Mouse (Mus musculus) hindbrain, embryonic 13.5 days (tissue): ENCODE data around the gene Hoxb7. TPM values are rescaled to one million over a fixed set of nuclear protein-coding genes. Genes with fewer than 3 reads are reported as not detected.

Experiments used
- ATAC-seq: fragments of 200-750 bp; cut with Nextera tagmentation; 2 replicates; pipeline ENCODE4 v1.8.0; 2017; ENCODE audit warnings: moderate TSS enrichment; ENCODE audit not compliant: low FRiP score
- H3K27ac ChIP-seq: fragments of 300-500 bp; sonication (generic); 2 replicates; pipeline ENCODE4 v1.5.1; 2015; ENCODE audit warnings: inconsistent platforms, mild to moderate bottlenecking, moderate library complexity
- H3K27me3 ChIP-seq: fragments of 300-500 bp; sonication (generic); 2 replicates; pipeline ENCODE4 v1.6.1; 2015; ENCODE audit warnings: mild to moderate bottlenecking, inconsistent platforms
- H3K36me3 ChIP-seq: fragments of 300-500 bp; sonication (generic); 2 replicates; pipeline ENCODE4 v1.6.1; 2015; ENCODE audit warnings: mild to moderate bottlenecking, inconsistent platforms
- H3K4me1 ChIP-seq: fragments of 300-500 bp; sonication (generic); replicated peaks from 2 replicates; pipeline ENCODE4 v1.6.1; 2015; ENCODE audit warnings: inconsistent platforms
- H3K4me2 ChIP-seq: fragments of 300-500 bp; sonication (generic); 2 replicates; pipeline ENCODE4 v1.6.1; 2015; ENCODE audit warnings: inconsistent platforms, mild to moderate bottlenecking, moderate library complexity
- H3K4me3 ChIP-seq: fragments of 300-500 bp; sonication (generic); 2 replicates; pipeline ENCODE4 v1.5.1; 2015; ENCODE audit warnings: mild to moderate bottlenecking, inconsistent platforms
- H3K9ac ChIP-seq: fragments of 300-500 bp; sonication (generic); 2 replicates; pipeline ENCODE4 v1.6.1; 2015; ENCODE audit warnings: mild to moderate bottlenecking, inconsistent platforms
- H3K9me3 ChIP-seq: fragments of 300-500 bp; sonication (generic); 2 replicates; pipeline ENCODE4 v1.6.1; 2016; ENCODE audit warnings: inconsistent platforms
- WGBS: fragments of 180-500 bp; shearing (Covaris S2); methylation state at CpG from one replicate; pipeline ENCODE4 v1.1.7; 2015; 5-methylcytosine and 5-hydroxymethylcytosine counted together
- polyA plus RNA-seq: library from polyadenylated mRNA; unstranded; fragments of >200 nt; fragmentation: Nextera tagmentation; extraction: Ambion mirVana; gene quantifications from 2 replicates; pipeline ENCODE4 v1.2.1, GENCODE M21; 2015

Gene Hoxb7
- 21.5 and 33.2 TPM in 2 replicates for polyA plus RNA-seq

- H3K4me3 ChIP-seq: peak within 1 kb of the TSS; percentile 48
- peaks cover 97% of the 10 kb centered on the region for H3K27me3 ChIP-seq
- H3K27ac ChIP-seq: peak within 1 kb of the TSS; percentile 95
- under 1% methylated on average over 43 of the region's 43 CpGs for WGBS
- H3K4me1 ChIP-seq: peaks cover 3% of the 10 kb centered on the region
- no peak for ATAC-seq
- no peaks in the 10 kb centered on the region for H3K36me3 ChIP-seq
- H3K9me3 ChIP-seq: no peaks in the 10 kb centered on the region
- peak within 1 kb of the TSS; percentile 84 for H3K9ac ChIP-seq
- peak within 1 kb of the TSS; percentile 54 for H3K4me2 ChIP-seq
Observed at GRCm38 (mm10) chr11:96285771-96286738, at the start of gene Hoxb7. Gene Hoxb7, plus strand, starts transcription at chr11:96286623.

- Histone ChIP-seq H3K27me3 (peaks cover 63% of the 10 kb centered on the region), H3K9ac (no peak overlapping the region), H3K4me3 (no peak overlapping the region), H3K27ac (no peak overlapping the region), H3K36me3 (no peaks in the 10 kb centered on the region), H3K9me3 (peaks cover 4% of the 10 kb centered on the region; the same call in 1 of the 2 replicates), H3K4me1 (no peaks in the 10 kb centered on the region), H3K4me2 (no peak overlapping the region)
- 5% methylated on average over 7 of the region's 7 CpGs for WGBS
- ATAC-seq: no peak
Observed at GRCm38 (mm10) chr11:96240211-96240610, 46.2 kb upstream of the Hoxb7 start.

- no peak for ATAC-seq
- H3K9me3 ChIP-seq: no peaks in the 10 kb centered on the region
- no peaks in the 10 kb centered on the region for H3K4me1 ChIP-seq
- no peak overlapping the region for H3K27ac ChIP-seq
- no peak overlapping the region for H3K9ac ChIP-seq
- H3K36me3 ChIP-seq: no peaks in the 10 kb centered on the region
- no peak overlapping the region for H3K4me2 ChIP-seq
- H3K27me3 ChIP-seq: peaks cover 100% of the 10 kb centered on the region
- WGBS: under 1% methylated on average over 14 of the region's 14 CpGs
- H3K4me3 ChIP-seq: no peak overlapping the region
Observed at GRCm38 (mm10) chr11:96250901-96251300, 35.5 kb upstream of the Hoxb7 start.

- Histone ChIP-seq H3K4me2 (no peak overlapping the region), H3K4me3 (no peak overlapping the region), H3K9me3 (no peaks in the 10 kb centered on the region), H3K4me1 (no peaks in the 10 kb centered on the region), H3K27ac (no peak overlapping the region), H3K9ac (no peak overlapping the region), H3K36me3 (no peaks in the 10 kb centered on the region), H3K27me3 (peaks cover 100% of the 10 kb centered on the region)
- ATAC-seq: no peak
- 1% methylated on average over 46 of the region's 46 CpGs for whole genome bisulfite sequencing
Observed at GRCm38 (mm10) chr11:96251480-96252031, 34.9 kb upstream of the Hoxb7 start.

- Histone ChIP-seq H3K36me3 (no peaks in the 10 kb centered on the region), H3K4me1 (no peaks in the 10 kb centered on the region), H3K9ac (no peak overlapping the region), H3K4me2 (no peak overlapping the region), H3K4me3 (no peak overlapping the region), H3K27me3 (peaks cover 100% of the 10 kb centered on the region), H3K27ac (no peak overlapping the region), H3K9me3 (no peaks in the 10 kb centered on the region)
- ATAC-seq: no peak
- 1% methylated on average over 12 of the region's 12 CpGs for WGBS
Observed at GRCm38 (mm10) chr11:96252541-96253120, 33.8 kb upstream of the Hoxb7 start.

- Histone ChIP-seq H3K27me3 (peaks cover 100% of the 10 kb centered on the region), H3K4me2 (no peak overlapping the region), H3K9me3 (no peaks in the 10 kb centered on the region), H3K4me1 (no peaks in the 10 kb centered on the region), H3K36me3 (no peaks in the 10 kb centered on the region), H3K27ac (no peak overlapping the region), H3K4me3 (no peak overlapping the region), H3K9ac (no peak overlapping the region)
- ATAC-seq: no peak
- WGBS: 2% methylated on average over 11 of the region's 11 CpGs
Observed at GRCm38 (mm10) chr11:96254221-96254620, 32.2 kb upstream of the Hoxb7 start.

- H3K4me3 ChIP-seq: no peak overlapping the region
- H3K36me3 ChIP-seq: no peaks in the 10 kb centered on the region
- peaks cover 100% of the 10 kb centered on the region for H3K27me3 ChIP-seq
- 1% methylated on average over 39 of the region's 39 CpGs for WGBS
- H3K4me2 ChIP-seq: no peak overlapping the region
- no peaks in the 10 kb centered on the region for H3K9me3 ChIP-seq
- H3K9ac ChIP-seq: no peak overlapping the region
- ATAC-seq: no peak
- H3K27ac ChIP-seq: no peak overlapping the region
- peaks cover 2% of the 10 kb centered on the region; the same call in 1 of the 2 replicates for H3K4me1 ChIP-seq
Observed at GRCm38 (mm10) chr11:96255111-96255995, 31.1 kb upstream of the Hoxb7 start.

GRCm38 (mm10) chr11:96255996-96256445 lies 30.4 kb upstream of the Hoxb7 start:
- WGBS: 3% methylated on average over 14 of the region's 14 CpGs
- H3K9me3 ChIP-seq: no peaks in the 10 kb centered on the region
- H3K4me3 ChIP-seq: no peak overlapping the region
- ATAC-seq: no peak
- no peak overlapping the region for H3K27ac ChIP-seq
- H3K4me2 ChIP-seq: no peak overlapping the region
- peaks cover 5% of the 10 kb centered on the region; the same call in 1 of the 2 replicates for H3K4me1 ChIP-seq
- no peak overlapping the region for H3K9ac ChIP-seq
- no peaks in the 10 kb centered on the region for H3K36me3 ChIP-seq
- peaks cover 100% of the 10 kb centered on the region for H3K27me3 ChIP-seq

GRCm38 (mm10) chr11:96257141-96257540 lies 29.3 kb upstream of the Hoxb7 start:
- no peak for ATAC-seq
- Histone ChIP-seq H3K4me3 (no peak overlapping the region), H3K36me3 (no peaks in the 10 kb centered on the region), H3K4me2 (no peak overlapping the region), H3K27ac (no peak overlapping the region), H3K27me3 (peaks cover 100% of the 10 kb centered on the region), H3K9ac (no peak overlapping the region), H3K4me1 (peaks cover 5% of the 10 kb centered on the region; the same call in 1 of the 2 replicates), H3K9me3 (no peaks in the 10 kb centered on the region)
- 19% methylated on average over 2 of the region's 2 CpGs for WGBS

- no peaks in the 10 kb centered on the region for H3K36me3 ChIP-seq
- H3K9ac ChIP-seq: no peak overlapping the region
- no peaks in the 10 kb centered on the region for H3K9me3 ChIP-seq
- peaks cover 5% of the 10 kb centered on the region; the same call in 1 of the 2 replicates for H3K4me1 ChIP-seq
- no peak for ATAC-seq
- H3K27me3 ChIP-seq: peaks cover 100% of the 10 kb centered on the region
- H3K4me2 ChIP-seq: no peak overlapping the region
- H3K27ac ChIP-seq: no peak overlapping the region
- no peak overlapping the region for H3K4me3 ChIP-seq
- 0% methylated on average over 2 of the region's 2 CpGs for WGBS
Observed at GRCm38 (mm10) chr11:96259038-96259437, 27.4 kb upstream of the Hoxb7 start.

GRCm38 (mm10) chr11:96259511-96259910 lies 26.9 kb upstream of the Hoxb7 start:
- Histone ChIP-seq H3K9me3 (no peaks in the 10 kb centered on the region), H3K27me3 (peaks cover 100% of the 10 kb centered on the region), H3K4me2 (no peak overlapping the region), H3K4me1 (peaks cover 5% of the 10 kb centered on the region; the same call in 1 of the 2 replicates), H3K4me3 (no peak overlapping the region), H3K36me3 (no peaks in the 10 kb centered on the region), H3K9ac (no peak overlapping the region), H3K27ac (no peak overlapping the region)
- no peak for ATAC-seq
- WGBS: 4% methylated on average over 1 of the region's 1 CpGs
